Mouse (Mus musculus) embryonic fibroblast, embryonic 13.5 days (primary cell): ENCODE results near the gene Bcat2.

Experiments
- CTCF ChIP-seq: IDR thresholded peaks from 2 replicates; pipeline ENCODE4 v1.5.1; 2011; ENCODE audit warnings: mild to moderate bottlenecking, control low read depth, low read length, moderate library complexity, borderline replicate concordance; ENCODE audit not compliant: insufficient read depth
- POLR2A ChIP-seq: IDR thresholded peaks from 2 replicates; pipeline ENCODE4 v1.6.1; 2011; ENCODE audit warnings: low read depth, mild to moderate bottlenecking, control low read depth, low read length, moderate library complexity

GRCm38 (mm10) chr7:45632499-45632898 is 62.5 kb downstream of the Bcat2 start:
- TF ChIP-seq CTCF (0 out of 2 replicates have a peak, but pooled peaks have one; percentile 5), POLR2A (no peak)
